Mouse (Mus musculus): ENCODE data around the gene Sez6l. TPM values are rescaled to one million over a fixed set of nuclear protein-coding genes. Genes with fewer than 3 reads are reported as not detected.

Sez6l gene
- polyA plus RNA-seq, 1 experiment from 2014 or later = 0.97 TPM

GRCm38 (mm10) chr5:112526936-112527335 lies 50.0 kb downstream of the Sez6l start:
- WGBS = 82% methylated on average over 19 of the region's 19 CpGs
- Histone ChIP-seq H3K27ac (no peak overlapping the region), H3K4me2 (no peak overlapping the region), H3K9me3 (no peaks in the 10 kb centered on the region), H3K9ac (no peak overlapping the region), H3K4me1 (peaks cover 13% of the 10 kb centered on the region; the same call in 1 of the 2 replicates), H3K27me3 (no peaks in the 10 kb centered on the region), H3K4me3 (no peak overlapping the region), H3K36me3 (no peaks in the 10 kb centered on the region)
- no peak for ATAC-seq (ENCODE audit: insufficient number of reproducible peaks, low FRiP score, low TSS enrichment, low read depth)

- ATAC-seq (ENCODE audit: insufficient number of reproducible peaks, low FRiP score, low TSS enrichment, low read depth) = no peak
- Histone ChIP-seq H3K9ac (no peak overlapping the region), H3K9me3 (no peaks in the 10 kb centered on the region), H3K27ac (no peak overlapping the region), H3K27me3 (0 out of 2 replicates have a peak, but pooled peaks cover 4% of the 10 kb centered on the region), H3K4me2 (no peak overlapping the region), H3K36me3 (no peaks in the 10 kb centered on the region), H3K4me1 (peaks cover 18% of the 10 kb centered on the region), H3K4me3 (no peak overlapping the region)
- 75% methylated on average over 7 of the region's 7 CpGs for WGBS
Measured at GRCm38 (mm10) chr5:112526435-112526834, 50.5 kb downstream of the Sez6l start.

GRCm38 (mm10) chr5:112525980-112526379 lies 51.0 kb downstream of the Sez6l start:
- WGBS = 74% methylated on average over 3 of the region's 3 CpGs
- no peak for ATAC-seq (ENCODE audit: insufficient number of reproducible peaks, low FRiP score, low TSS enrichment, low read depth)

GRCm38 (mm10) chr5:112525271-112525670 lies 51.7 kb downstream of the Sez6l start:
- Histone ChIP-seq H3K9me3 (no peaks in the 10 kb centered on the region), H3K36me3 (no peaks in the 10 kb centered on the region), H3K27ac (no peak overlapping the region), H3K27me3 (0 out of 2 replicates have a peak, but pooled peaks cover 5% of the 10 kb centered on the region), H3K4me3 (no peak overlapping the region), H3K9ac (no peak overlapping the region), H3K4me1 (peaks cover 25% of the 10 kb centered on the region), H3K4me2 (no peak overlapping the region)
- no peak for ATAC-seq (ENCODE audit: insufficient number of reproducible peaks, low FRiP score, low TSS enrichment, low read depth)
- WGBS = 54% methylated on average over 5 of the region's 5 CpGs

More at GRCm38 (mm10) chr5:112525980-112526379, 51.0 kb downstream of the Sez6l start:
- no peaks in the 10 kb centered on the region for H3K36me3 ChIP-seq
- H3K4me1 ChIP-seq = peaks cover 20% of the 10 kb centered on the region
- H3K9ac ChIP-seq = no peak overlapping the region
- 0 out of 2 replicates have a peak, but pooled peaks cover 5% of the 10 kb centered on the region for H3K27me3 ChIP-seq
- no peak overlapping the region for H3K27ac ChIP-seq
- H3K4me2 ChIP-seq = no peak overlapping the region
- H3K4me3 ChIP-seq = no peak overlapping the region
- H3K9me3 ChIP-seq = no peaks in the 10 kb centered on the region

- Histone ChIP-seq H3K4me1 (peaks cover 26% of the 10 kb centered on the region), H3K36me3 (no peaks in the 10 kb centered on the region), H3K9me3 (no peaks in the 10 kb centered on the region), H3K4me3 (no peak overlapping the region), H3K27ac (no peak overlapping the region), H3K27me3 (0 out of 2 replicates have a peak, but pooled peaks cover 5% of the 10 kb centered on the region), H3K4me2 (no peak overlapping the region), H3K9ac (no peak overlapping the region)
- 94% methylated on average over 2 of the region's 2 CpGs for WGBS
- ATAC-seq (ENCODE audit: insufficient number of reproducible peaks, low FRiP score, low TSS enrichment, low read depth) = no peak
Measured at GRCm38 (mm10) chr5:112523796-112524195, 53.2 kb downstream of the Sez6l start.

- H3K4me1 ChIP-seq = peaks cover 26% of the 10 kb centered on the region
- no peak overlapping the region for H3K4me3 ChIP-seq
- 85% methylated on average over 4 of the region's 4 CpGs for WGBS
- no peak overlapping the region for H3K9ac ChIP-seq
- ATAC-seq (ENCODE audit: insufficient number of reproducible peaks, low FRiP score, low TSS enrichment, low read depth) = no peak
- H3K27ac ChIP-seq = no peak overlapping the region
- no peaks in the 10 kb centered on the region for H3K36me3 ChIP-seq
- no peak overlapping the region for H3K4me2 ChIP-seq
- 0 out of 2 replicates have a peak, but pooled peaks cover 5% of the 10 kb centered on the region for H3K27me3 ChIP-seq
- no peaks in the 10 kb centered on the region for H3K9me3 ChIP-seq
Measured at GRCm38 (mm10) chr5:112523331-112523730, 53.7 kb downstream of the Sez6l start.

- H3K27ac ChIP-seq = no peak overlapping the region
- no peak for ATAC-seq (ENCODE audit: insufficient number of reproducible peaks, low FRiP score, low TSS enrichment, low read depth)
Measured at GRCm38 (mm10) chr5:112521703-112522527, 55.1 kb downstream of the Sez6l start.

GRCm38 (mm10) chr5:112520826-112521702 lies 55.9 kb downstream of the Sez6l start:
- no peak for ATAC-seq (ENCODE audit: insufficient number of reproducible peaks, low FRiP score, low TSS enrichment, low read depth)
- Histone ChIP-seq H3K27ac (no peak overlapping the region), H3K4me1 (peaks cover 21% of the 10 kb centered on the region), H3K9me3 (no peaks in the 10 kb centered on the region), H3K36me3 (no peaks in the 10 kb centered on the region), H3K27me3 (0 out of 2 replicates have a peak, but pooled peaks cover 5% of the 10 kb centered on the region), H3K4me2 (no peak overlapping the region), H3K9ac (no peak overlapping the region), H3K4me3 (no peak overlapping the region)
- 14% methylated on average over 8 of the region's 8 CpGs for WGBS

More at GRCm38 (mm10) chr5:112521703-112522527, 55.1 kb downstream of the Sez6l start:
- H3K36me3 ChIP-seq = no peaks in the 10 kb centered on the region
- no peak overlapping the region for H3K9ac ChIP-seq
- H3K4me2 ChIP-seq = no peak overlapping the region
- 16% methylated on average over 19 of the region's 19 CpGs for WGBS
- H3K4me1 ChIP-seq = peaks cover 27% of the 10 kb centered on the region
- H3K27me3 ChIP-seq = 0 out of 2 replicates have a peak, but pooled peaks cover 5% of the 10 kb centered on the region
- H3K4me3 ChIP-seq = no peak overlapping the region
- H3K9me3 ChIP-seq = no peaks in the 10 kb centered on the region

GRCm38 (mm10) chr5:112518773-112519172 lies 58.2 kb downstream of the Sez6l start:
- Histone ChIP-seq H3K27ac (no peak overlapping the region), H3K4me3 (no peak overlapping the region), H3K9ac (no peak overlapping the region), H3K4me2 (no peak overlapping the region), H3K27me3 (0 out of 2 replicates have a peak, but pooled peaks cover 5% of the 10 kb centered on the region), H3K36me3 (no peaks in the 10 kb centered on the region), H3K4me1 (peaks cover 21% of the 10 kb centered on the region), H3K9me3 (no peaks in the 10 kb centered on the region)
- 71% methylated on average over 2 of the region's 2 CpGs for WGBS
- no peak for ATAC-seq (ENCODE audit: insufficient number of reproducible peaks, low FRiP score, low TSS enrichment, low read depth)

GRCm38 (mm10) chr5:112517454-112517853 lies 59.5 kb downstream of the Sez6l start:
- ATAC-seq (ENCODE audit: insufficient number of reproducible peaks, low FRiP score, low TSS enrichment, low read depth) = no peak
- no peak overlapping the region for H3K27ac ChIP-seq
- H3K9me3 ChIP-seq = no peaks in the 10 kb centered on the region
- no peak overlapping the region for H3K4me2 ChIP-seq
- 74% methylated on average over 9 of the region's 9 CpGs for WGBS
- no peak overlapping the region for H3K4me3 ChIP-seq
- H3K4me1 ChIP-seq = peaks cover 21% of the 10 kb centered on the region
- H3K9ac ChIP-seq = no peak overlapping the region
- peaks cover 10% of the 10 kb centered on the region; the same call in 1 of the 2 replicates for H3K27me3 ChIP-seq
- no peaks in the 10 kb centered on the region for H3K36me3 ChIP-seq

- H3K27me3 ChIP-seq = peaks cover 7% of the 10 kb centered on the region
- no peaks in the 10 kb centered on the region for H3K9me3 ChIP-seq
- H3K9ac ChIP-seq = no peak overlapping the region
- H3K36me3 ChIP-seq = no peaks in the 10 kb centered on the region
- no peak overlapping the region for H3K4me2 ChIP-seq
- peaks cover 14% of the 10 kb centered on the region for H3K4me1 ChIP-seq
- 94% methylated on average over 3 of the region's 3 CpGs for WGBS
- H3K27ac ChIP-seq = no peak overlapping the region
- ATAC-seq (ENCODE audit: insufficient number of reproducible peaks, low FRiP score, low TSS enrichment, low read depth) = no peak
- no peak overlapping the region for H3K4me3 ChIP-seq
Measured at GRCm38 (mm10) chr5:112516527-112516926, 60.5 kb downstream of the Sez6l start.

Data from limb, embryonic 15.5 days (tissue).